Mouse (Mus musculus): Measurements from ENCODE around the gene Zfp523.
A peak's percentile ranks its signal among the peaks of the same experiment; 100 is the strongest.

Zfp523 gene

DNA sequence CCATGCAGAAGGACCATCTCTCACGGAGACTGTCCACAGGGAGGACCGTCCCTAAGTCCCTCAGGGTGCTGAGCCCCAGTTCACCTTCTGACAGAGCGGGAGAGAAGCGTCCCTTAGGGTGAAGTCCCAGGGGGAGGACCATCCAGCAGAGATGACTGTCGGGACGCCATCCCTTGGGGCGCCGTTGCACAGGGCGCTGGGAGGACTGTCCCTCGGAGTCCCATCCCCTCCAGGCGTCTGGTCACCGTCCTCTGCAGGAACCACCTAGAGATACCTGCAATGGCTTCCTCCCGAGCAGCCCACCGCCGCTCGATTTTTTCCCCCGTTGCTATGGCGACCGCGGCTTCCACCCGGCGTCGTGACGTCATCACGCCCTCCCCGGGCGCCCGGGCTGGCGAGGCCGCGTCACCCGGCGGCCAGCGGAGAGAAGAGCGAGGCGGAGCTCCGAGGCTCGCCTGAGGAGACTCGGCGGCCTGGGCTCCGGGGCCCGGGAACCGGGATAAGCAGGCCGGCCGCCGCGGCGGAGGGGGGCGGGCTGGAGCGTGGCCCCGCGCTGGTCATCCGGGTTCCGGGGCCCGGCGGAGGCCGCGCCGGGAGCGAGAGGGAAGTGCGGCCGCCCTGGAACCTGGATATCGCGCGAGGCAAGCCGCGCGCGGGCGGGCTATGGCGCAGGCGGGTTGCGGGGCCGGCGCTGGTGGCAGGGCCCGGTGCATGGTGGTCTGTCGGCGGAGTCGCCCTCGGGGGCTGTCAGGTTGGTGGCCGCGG is at the start of gene Zfp523:
Gene Zfp523 (plus strand): TSS at position 355 of the 765 bp plus-strand sequence.
- peak; percentile 91 to 94 for DNase-seq

DNA sequence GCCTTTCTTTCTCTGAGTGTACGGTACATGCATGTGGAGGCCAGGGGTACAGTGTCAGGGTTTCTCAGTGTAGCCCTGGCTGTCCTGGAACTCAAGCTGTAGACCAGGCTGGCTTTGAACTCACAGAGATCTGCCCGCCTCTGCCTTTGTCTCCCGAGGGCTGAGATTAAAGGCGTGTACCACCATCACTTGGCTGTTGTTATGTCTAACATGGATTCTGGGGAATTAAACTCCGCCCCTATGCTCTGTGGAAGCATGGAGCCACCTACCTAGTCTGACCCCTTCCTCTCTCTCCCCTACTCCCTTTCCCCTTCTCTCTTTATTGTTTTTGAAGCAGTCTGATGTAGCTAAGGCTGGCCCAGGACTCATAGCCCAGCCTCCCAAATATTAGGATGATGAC is 47.1 kb upstream of the Zfp523 start:
- no peak for DNase-seq

DNA sequence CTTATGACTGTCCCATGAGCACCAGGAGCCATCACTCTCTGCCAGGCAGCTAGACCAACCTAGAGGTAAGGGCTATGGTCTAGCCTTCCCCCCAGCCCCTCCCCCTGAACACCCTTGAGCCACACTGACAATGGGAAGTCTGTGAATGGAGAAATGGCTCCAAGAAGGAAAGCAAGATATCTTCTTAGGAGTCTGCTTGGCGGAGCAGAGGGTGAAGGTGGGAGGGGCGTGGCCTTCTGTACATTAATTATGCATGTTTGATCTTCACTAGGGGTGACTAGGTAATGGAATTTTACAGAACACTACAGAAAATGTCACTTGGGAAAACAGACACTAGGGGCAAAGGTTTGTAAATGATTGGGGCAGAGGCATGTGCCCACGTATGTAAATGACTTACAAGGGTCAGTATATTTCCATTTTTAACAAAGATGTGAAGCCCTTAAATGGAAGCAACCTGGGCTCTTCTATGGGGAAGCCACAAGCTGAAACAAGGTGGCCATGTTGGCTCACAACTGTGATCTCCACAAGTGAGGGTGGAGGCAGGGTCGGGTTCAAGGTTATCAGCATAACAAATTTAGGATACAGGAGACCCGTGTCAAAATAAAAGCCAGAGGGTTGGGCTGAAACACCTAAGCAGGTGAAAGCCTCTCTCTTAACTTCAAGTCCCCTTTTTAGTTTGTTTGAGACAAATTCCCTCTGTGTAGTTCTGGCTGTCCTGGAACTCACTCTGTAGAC is 46.4 kb upstream of the Zfp523 start:
- no peak for DNase-seq

DNA sequence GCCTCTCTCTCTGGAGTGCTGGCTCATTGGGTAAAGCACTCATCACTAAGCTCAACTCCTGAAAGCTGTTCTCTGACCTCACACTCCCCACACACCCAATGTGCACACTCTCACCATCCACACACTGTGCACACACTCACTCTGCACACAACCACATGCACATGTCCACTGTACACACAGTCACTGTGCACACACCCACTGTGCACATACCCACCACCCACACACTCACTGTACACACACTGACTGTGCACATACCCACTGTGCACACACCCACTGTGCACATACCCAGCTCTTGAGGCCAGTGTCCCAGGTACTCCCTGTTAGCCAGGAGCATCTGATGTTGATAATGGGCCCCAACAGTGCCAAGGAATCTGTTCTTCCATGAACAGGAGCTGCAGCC is 45.8 kb upstream of the Zfp523 start:
- no peak for DNase-seq

DNA sequence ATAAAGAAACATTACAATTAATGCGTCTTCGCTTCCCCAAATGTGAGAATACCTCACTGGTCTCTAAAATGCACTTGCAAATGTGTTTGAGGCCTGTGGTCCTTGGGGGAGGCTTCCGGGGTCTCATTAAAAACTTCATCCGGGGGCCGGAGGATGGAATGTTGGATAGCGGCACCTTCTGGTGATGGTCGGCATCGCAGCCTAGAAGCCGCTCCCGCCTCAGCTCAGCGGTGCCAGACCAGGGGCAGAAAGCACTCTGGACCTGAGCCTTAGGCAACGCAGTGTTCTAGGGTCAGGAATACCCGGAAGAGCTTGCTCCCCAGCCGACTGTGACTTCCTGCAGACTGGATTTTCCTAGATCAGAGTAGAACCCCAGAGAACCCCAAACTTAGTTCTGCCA is 43.7 kb upstream of the Zfp523 start:
- DNase-seq: peak; percentile 60 to 63

DNA sequence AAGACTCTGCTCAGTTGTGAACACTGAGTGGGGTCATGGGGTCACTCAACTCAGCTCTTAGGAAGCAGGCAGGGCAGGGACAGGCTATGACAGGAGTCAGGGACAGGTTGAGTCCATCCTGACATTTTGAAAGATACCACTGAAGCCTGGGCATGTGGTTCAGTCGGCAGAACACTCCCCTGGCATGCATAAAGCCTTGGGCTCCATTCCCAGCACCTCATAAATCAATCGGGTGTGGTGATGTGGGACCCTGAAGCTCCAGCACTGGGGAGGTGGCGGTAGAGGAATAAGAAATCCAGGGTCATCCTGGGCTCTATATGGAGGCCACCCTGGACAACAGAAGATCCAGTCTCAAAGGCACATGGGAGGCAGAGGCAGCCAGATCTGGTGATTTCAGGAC is 41.4 kb upstream of the Zfp523 start:
- no peak for DNase-seq

DNA sequence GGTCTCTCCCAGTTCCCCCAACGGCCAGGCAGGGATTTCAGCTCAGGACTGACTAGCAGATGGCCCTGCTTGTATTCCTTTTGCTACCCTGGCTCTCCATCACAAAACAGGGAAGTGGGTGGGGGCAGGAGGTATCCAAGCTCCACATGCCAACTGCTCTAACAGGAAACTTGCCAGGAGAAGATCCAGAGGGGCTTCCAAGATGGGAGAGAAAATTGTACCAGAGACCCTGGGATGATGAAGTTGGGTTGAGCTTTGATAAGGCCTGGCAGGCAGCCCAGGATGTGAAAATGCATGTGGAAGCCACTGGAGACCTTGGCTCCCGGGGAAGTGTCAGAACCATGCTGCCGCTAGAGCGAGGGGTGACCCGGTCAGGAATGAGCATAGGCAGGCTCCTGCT is 40.7 kb upstream of the Zfp523 start:
- no peak for DNase-seq

DNA sequence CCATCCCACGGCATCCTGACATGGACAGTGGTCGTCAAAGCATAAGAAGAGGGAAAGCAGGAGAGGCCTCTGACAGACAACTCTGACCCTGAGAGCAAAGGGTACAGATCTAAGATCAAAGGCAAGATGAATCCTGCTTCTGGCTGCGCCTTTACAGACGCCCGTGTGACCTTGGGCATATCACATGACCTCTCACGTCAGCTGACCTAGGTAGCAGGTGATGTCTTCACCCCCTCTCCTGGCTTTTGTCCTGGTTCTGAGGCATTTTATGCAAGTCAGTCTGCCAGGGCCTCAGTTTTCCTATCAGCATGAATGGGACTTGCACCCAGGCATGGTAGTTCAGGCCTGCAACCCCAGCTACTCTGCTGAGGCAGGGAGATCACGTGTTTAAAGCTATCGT is 38.9 kb upstream of the Zfp523 start:
- DNase-seq: no peak

DNA sequence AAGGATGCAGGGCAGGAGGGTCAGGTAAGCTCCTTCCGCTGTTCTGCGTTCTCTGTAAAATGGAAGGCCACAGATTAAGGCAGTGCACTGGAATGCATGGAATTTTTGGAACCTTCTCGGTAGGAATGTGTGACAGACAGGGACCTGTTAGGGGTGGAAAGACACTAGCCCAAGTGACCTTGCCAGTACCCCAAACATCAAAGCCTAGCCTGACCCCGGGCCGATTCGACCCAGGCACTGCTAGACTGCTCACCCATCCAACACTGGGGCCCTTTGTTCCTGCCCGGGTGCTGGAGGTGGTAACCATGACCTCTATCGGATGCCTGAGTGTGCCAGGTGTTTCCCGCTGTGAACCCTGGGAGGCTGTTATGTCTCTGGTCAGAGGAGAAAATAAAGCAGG is 38.2 kb upstream of the Zfp523 start:
- no peak for DNase-seq

DNA sequence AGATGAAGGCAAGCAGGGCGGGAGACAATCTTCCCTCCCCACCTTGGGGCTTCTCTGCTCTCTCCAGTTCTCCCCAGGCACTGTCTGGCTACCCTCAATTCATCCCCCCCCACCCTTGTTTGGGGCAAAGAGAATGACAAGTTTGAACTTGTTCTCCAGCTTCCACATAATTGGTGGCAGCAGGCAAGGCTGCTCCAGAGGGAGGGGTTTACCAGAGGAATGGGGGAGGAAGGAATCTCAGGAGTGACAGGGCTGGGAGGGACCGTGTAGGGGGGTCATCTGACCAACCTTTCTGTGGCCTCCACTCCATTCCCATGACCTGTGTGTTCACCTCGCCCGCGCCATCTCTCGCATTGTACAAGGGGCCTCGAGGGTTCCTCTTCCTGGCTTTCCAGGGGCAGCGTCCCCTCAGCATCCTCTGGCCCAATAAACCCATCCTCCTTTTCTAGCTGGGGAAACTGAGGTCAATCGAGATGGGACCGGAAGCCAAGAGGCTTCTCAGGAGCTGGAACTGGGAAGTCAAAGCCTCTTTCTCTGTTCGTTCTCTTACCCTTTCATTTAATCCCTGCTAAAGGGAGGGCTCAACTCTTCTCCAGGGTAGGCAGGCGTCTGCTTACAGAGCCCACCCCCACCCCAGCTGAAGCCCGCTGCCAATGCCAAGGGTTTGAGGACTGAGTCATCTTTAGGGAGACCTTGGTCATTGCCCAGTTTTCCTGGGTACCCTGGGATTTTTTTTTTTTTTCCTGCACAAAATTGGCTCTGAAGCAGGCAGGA is 36.3 kb upstream of the Zfp523 start:
- no peak for DNase-seq

DNA sequence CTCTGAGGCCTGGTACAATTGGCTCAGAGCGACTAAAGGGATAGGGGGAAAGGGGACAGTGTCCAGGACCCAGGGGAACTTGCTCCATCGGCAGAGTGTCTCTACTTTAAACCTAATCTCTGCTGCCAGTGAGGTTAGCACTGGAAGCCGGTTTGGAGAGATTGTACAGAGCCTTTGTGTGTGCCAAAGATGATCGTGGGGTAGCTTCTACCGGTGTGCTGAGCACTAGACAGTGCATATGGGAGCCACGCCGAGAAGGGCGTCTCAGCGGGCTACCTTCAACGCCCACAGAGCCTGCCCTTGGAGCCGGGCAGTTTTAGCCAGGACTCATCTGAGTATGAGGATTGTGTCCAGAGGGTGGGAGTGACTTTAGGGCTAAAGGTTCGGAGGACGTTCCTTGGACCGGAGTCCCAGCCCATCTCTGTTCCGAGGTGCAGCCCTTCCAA is 35.7 kb upstream of the Zfp523 start:
- no peak for DNase-seq

DNA sequence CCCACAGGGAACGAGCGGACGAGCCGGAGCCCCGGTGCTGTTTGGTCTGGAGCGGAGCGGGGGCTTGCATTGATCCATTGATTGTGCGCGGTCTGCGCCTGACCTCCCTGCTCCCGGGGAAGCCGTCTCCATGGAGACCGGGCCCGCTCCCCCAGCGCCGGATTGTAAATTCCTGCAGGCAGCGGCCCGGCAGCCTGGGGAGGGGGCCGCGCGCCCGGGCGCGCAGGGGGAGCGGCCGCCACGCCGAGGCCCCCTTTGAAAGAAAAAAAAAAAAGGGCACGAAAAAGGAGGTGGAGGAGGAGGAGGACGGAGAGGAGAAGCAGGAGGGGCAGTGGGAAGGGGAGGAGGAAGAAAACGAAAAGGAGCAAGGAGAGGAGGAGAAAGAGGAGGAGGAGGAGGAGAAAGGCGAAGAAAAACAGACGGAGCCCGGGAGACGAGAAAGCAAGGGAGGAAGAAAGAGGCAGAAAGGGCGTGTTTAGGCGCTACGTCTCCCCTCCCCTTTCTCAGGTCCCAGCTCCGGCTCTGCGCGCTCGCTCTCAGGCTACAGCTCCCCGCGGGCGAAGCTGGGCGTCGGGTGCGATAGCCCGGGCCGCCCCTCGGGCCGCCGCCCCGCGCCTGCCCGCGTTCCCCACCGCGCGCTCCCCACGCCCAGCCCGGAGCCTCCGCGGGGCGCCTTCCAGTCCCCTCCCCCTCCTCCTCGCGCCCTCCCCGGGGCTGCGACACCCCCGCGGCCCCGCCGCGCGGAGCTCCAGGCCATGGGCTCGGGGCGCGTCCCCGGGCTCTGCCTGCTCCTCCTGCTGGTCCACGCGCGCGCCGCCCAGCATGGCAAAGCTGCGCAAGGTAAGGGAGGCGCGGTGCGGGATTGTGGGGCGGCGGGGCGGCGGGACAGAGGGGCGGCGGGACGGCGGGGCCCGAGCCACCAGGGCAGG is 34.9 kb upstream of the Zfp523 start, which contains the start of gene Scube3:
Gene Scube3 (plus strand): TSS at position 371 of the 929 bp plus-strand sequence.
- no peak for DNase-seq

DNA sequence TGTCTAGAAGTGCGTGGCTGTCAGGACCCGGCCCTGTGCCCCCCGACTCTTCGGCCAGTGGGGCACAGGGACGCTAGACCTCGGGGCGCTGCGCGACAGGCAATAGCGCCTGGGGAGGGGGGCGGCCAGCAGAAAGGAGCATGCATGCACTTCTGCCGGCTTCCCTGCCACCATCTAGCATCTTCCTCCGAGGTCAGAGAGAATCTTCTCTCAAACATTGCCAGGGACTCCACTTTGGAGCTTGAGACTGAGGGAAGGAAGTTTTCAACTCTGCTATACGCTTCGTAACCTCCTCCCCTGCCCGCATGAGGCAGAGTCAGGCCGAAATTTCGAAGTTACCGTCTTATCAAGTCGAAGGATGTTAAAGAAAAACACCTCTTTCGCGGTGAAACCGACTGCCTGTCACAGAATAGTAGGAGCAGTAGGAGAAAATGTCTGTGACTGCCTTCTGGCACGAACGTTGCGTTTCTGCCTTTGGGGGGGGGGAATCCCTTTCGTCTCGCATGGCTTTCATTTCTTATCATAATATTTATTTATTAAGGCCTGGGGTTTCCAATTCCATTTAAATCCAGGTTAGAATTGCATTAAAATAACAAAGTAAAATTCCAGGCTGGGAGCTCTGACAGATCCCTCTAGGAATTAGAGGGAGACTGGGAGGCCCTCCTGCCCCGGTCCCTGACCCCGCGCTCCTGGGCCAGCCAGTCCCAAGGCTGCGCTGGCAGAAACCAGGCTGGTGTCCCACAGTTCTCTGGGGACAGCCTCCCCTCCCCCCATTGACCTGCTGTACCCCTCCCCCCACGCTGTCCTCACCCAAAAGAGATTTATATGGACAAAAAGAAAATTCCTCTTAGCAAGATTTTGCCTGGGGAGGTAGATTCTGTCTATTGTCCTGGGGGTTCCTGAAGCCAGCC is 34.0 kb upstream of the Zfp523 start:
- no peak for DNase-seq

DNA sequence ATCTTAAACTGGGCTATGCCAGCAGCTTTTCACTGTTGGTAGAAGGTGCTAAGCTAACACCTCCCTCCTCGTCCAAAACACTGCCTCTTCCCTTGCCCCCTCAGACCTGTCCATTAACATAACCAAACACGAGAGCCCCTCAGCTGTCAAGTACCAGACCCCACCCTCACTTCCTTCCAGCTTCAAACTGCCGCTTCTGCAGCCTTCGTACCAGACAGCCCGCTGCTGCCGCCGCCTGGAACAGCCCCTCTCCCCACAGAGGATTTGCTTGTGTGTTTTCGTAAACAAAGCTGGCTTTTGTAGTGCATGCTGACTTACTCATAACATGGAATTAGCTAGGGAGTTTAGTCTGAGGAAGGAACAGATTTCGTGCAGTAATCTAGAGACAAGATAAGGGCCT is 33.2 kb upstream of the Zfp523 start:
- DNase-seq: no peak

DNA sequence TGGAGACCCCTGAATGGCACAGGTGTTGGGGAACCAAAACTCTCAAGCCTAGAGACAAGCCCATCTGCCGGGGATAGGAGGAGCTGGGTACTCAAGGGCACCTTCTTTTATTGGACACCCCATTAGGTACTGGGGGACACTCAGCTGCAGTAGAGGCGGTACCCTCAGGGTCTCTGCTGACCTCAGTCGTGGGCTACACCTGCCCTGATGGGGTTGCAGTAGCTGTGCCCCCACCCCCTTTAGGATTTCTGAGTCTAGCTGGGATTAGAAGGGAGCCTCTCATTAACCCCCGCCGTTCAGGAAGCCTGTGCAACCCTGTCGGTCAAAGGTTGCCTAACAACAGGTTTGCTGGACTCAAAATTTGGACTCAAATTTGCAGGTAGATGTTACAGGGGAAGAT is 32.7 kb upstream of the Zfp523 start:
- DNase-seq: no peak

DNA sequence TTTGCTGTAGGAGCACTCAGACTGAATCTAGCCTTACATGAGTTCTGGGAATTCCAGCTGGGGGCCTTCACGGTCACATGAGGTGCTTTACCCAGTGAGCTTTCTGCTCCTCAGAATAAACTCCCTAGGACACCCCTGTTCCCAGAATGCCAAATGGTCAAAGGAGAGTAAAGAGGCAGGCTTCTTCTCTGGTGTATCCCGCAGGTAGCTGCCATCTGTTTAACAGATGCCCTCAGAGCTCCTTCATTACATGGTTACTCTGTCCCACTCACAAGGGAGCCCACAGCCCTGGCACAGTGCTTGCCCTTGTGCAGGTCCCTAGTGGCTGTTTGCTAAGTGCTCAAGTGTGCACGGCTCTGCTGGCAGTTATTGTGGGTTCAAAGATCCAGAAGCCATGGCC is 28.6 kb upstream of the Zfp523 start:
- DNase-seq: no peak

DNA sequence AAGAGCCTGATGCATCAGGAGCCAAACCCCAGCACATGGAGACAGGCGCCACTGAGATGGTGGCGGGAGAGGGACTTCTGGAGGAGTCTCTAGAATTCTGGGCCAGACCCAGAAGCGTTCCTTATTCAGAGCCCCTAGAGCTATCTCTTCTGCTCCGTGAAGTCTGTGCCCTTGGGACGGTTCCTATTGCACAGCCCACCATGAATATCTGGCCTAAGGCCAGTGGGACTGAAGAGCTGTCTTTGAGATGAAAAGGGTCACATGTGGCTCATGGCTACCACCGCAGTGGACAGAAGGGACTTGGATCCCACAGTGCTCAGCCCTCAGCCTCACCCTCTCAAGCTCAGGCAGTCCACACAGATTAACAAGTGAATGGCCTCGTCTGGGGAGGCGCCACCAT is 27.2 kb upstream of the Zfp523 start:
- DNase-seq: no peak

DNA sequence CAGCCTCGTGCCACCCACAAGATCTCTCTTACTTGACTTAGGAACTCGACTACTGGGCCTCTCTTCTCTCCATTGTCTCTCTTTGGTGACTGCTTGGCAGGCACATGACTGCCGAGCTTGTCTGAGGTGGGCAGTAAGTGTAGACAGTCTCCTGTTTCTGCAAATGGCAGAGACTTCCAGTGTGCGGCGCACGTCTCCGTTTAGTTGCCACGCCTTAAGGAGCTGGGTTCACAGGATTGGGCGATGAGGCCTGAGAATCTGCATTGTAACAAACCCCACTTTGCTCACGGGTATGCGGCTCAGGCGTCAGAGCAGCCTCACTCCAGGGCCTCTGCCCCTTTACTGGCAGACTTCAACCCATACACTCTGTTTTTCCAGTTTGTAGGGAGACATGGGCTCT is 26.5 kb upstream of the Zfp523 start:
- no peak for DNase-seq

DNA sequence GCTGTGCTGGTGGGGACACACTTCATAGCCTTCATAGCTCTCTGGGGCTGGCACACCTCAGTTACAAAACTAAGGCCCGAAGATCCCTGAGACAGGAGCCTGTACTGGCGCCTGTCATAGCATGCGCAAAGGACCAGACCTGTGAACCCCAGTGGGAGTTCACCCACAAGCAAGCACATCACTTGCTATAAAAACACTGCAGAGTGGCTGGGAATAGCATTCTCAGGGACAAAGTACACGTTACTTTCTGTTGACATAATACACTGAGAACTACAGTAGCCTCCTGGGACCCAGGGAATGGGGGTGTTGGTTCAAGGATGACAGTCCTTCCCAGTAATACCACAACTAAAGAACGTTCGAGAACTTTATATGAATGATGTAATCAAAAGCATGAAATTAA is 23.8 kb upstream of the Zfp523 start:
- no peak for DNase-seq

DNA sequence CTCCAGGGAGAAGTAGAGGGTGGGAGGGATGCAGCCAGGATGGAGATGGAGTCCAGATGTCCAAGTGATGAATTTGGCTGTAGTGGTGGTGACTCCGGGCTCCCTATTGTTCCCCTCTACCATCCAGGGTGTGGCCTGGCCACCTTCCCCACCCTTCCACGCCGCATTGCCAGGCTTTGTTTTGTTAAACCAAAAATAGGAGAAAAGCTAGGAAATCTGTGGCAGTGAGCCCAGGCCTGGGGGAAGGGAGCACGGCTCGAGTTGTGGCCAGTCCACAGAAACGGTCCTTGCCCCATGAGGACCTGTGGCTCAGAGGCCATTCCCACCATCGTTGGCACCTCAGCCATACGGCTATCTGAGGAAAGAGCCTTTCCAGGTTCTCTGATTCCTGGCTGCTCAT is 22.0 kb upstream of the Zfp523 start:
- no peak for DNase-seq

DNA sequence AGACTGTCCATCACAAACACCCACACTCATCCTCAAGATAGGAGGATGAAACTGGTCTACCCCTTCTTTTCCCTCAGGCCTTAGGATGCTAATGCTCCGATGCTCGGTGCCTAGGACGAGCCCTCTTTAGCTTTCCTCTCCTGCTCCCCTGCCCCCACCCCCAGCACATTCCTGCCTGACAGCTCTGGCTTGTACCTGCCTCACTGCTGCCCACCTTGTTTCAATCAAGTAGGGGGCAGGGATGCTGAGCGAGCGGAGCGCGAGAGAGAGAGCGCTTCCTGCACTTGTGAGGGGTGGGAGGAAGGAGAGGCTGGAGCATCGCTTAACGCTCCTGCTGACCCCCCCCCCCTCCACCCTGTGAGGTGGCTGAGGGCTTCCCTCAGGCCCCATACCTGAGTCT is 16.6 kb upstream of the Zfp523 start:
- no peak for DNase-seq

All from B cell, adult 2 months (primary cell).